Mouse (Mus musculus) ES-Bruce4 (cell line): ENCODE measurements around the gene Nanos2.

Experiments used
- CTCF ChIP-seq: IDR thresholded peaks from one replicate; pipeline ENCODE4 v1.8.1; 2011; ENCODE audit warnings: low read depth, low read length
- POLR2A ChIP-seq: IDR thresholded peaks from one replicate; pipeline ENCODE4 v1.8.1; 2011; ENCODE audit warnings: low read length; ENCODE audit not compliant: insufficient read depth

DNA sequence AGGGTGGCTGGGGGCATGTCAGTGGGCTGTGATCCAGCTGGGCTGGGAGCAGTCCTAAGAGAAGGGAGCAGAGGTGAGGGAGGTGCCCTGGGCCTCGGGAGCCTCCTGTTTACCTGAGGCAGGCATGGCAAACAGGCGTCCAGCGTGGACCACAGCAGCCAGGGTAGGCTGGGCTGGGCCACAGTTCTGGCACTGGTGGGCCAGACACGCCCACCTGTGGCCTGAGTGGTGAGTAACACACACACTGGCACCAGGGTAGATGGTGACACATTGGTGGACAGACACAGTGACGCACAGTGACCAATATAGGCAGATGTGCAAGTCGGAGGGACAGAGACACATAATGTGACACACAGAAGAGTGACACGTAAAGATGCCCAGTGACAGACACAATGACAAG, 23.4 kb downstream of the Nanos2 start:
- TF ChIP-seq POLR2A = no peak
- no peak for TF ChIP-seq CTCF
